Mouse (Mus musculus) naive thymus-derived CD4-positive, alpha-beta T cell, adult 5 months (primary cell): ENCODE results near the gene Fndc1. TPM values are rescaled to one million over a fixed set of nuclear protein-coding genes. Genes with fewer than 3 reads are reported as not detected.

Source experiments
- polyA plus RNA-seq: library from polyadenylated mRNA; unstranded; fragments of 100-300 nt; shearing (Covaris generic); gene quantifications from one replicate; pipeline ENCODE4 v1.2.1, GENCODE M21; 2017

The Fndc1 gene
- polyA plus RNA-seq = not detected

GRCm38 (mm10) chr17:7826819-7827515 is at the start of gene Fndc1:
TSS of gene Fndc1 (minus strand) at chr17:7827302.

Other genes with a start within 250 kb of the Fndc1 start
- 282 TPM for gene Tagap, start 98.7 kb upstream of the Fndc1 start, polyA plus RNA-seq
- 3.0 TPM for gene Rsph3a, start 118.3 kb upstream of the Fndc1 start, polyA plus RNA-seq